Mouse (Mus musculus) forelimb bud, embryonic 11.5 days (tissue): ENCODE data around the gene Slc36a2.
A peak's percentile ranks its signal among the peaks of the same experiment; 100 is the strongest.

Experiments used
- DNase-seq: peaks from one replicate; pipeline ENCODE4 v3.0.0-alpha.2; 2012; ENCODE audit warnings: low read depth, low spot score

Slc36a2 gene

DNA sequence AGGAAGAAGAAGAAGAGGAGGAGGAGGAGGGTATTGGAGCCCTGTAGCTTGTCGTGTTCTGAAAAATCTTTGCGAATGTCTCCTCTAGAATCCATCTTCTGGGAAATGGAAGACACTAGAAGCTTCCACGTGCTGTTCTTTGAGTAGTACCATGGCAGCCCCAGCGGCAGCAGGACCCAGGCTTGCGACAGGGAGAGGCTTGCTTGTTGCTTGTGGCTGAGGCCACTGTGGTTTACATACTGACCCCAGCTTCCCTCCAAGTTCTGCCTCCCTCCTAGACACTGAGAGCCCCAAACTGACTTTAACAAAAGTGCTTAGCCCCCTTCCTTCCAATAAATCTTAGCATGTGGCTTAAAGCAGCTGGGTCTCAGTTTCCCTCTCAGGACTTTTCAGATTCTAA is 631 bp downstream of the Slc36a2 start:
- no peak for DNase-seq

DNA sequence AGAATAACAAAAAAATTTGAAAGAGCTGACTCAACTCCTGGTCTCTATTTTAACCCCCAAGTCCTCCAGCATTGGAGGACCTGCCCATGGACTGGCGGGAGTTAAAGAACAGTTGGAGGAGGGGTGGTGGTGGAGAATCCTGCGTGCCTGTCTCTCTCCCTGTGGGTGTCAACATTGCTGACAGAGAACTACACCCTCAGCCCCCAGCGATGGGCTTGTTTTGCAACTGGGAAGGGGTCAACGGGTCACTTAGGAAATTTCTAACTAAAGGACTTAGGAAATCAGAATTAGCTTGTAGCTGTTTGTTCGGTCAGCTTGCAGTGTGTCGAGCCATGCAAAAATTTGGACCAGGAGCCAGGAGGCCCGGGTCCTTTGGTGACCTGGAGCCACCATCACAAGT is 1.8 kb downstream of the Slc36a2 start:
- no peak for DNase-seq

DNA sequence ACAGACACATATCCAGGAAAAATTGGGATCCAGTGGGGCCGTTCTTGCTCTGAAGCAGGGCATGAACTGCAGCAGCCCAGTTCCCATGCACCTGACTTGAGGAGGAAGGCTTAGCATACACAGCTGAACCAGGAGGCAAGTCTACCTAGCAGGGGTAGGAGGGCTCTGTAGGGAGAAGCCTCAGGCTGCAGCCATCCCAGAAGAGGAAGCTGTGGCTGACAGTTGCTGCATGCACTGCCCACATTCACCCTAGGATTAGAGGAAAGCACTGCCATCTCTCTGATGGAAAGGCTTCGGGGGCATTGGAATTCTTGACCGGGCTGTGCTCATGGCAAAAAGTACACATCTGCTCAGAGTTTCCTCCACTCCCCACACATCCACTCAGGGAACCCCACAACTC is 5.0 kb downstream of the Slc36a2 start:
- no peak for DNase-seq

DNA sequence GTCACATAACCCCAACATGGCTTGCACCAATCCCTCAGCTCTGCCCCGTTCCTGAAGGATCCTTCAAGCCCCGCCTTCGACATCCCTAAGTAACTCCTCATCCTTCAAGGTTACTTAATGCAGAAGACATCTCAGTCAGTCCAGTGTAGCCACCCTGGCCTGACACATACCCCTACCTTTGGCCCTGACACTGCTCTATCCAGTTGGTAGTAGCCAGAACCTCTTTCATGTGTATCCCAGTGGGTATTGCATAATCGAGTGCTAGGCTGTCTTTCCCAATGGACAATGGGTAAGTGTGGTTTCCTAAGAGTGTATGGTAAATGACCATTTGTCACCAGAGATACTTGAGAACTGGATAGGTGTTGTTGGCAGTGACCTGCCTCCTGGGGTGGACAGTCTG is 6.0 kb downstream of the Slc36a2 start:
- no peak for DNase-seq

DNA sequence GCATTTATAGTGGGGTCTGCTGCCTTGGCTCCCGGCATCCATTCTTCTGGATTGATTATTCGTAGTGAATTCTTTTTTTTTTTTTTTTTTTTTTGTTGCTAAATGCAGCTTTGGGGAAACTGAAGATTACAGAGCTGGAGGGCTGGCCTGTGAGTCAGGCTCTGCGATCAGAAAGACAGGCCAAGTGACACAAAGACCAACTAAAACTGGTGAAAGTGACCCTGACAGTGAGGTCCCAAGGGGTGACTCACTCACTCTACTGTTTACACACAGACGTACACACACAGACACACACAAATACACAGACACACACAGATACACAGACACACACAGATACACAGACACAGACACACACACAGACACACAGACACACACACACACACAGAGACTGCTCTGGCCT is 14.4 kb downstream of the Slc36a2 start:
- no peak for DNase-seq

DNA sequence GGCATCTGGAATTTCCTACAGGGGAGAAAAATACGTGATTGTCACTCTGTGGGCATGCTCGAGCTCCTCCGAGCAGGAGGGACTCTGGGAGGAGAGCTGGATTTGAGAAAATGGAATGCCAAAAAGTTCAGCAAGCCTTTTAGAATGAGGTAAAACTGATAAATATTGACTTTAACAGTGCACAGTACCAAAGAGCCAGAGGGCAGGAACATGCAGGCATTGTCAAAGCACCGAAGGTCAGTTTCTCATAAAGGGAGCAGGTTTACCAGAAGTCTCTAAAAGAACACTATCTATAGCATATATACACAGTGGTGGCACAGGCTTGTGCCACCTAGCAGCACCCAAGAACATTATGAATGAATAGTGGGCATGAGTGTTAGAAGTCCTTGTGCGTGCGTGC is 16.0 kb downstream of the Slc36a2 start:
- no peak for DNase-seq

DNA sequence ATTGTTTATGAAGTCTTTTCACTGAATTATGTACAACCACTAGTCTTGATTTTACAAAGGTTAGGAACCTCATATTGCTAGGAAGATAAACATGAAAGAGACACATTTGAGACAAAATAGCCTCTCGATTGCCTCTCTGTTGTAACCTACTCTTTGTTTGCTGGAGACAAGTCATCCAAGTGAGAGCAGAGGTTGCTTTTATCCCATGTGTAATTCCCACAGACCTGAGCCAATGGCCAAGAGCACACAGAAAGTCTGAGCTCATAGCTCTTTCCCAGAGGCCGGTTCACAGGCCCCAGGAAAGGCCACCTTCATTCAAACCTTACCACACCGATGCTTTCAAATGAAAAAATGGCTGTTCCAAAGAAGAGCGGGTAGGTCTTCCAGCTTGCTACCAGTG is 16.4 kb downstream of the Slc36a2 start:
- no peak for DNase-seq

DNA sequence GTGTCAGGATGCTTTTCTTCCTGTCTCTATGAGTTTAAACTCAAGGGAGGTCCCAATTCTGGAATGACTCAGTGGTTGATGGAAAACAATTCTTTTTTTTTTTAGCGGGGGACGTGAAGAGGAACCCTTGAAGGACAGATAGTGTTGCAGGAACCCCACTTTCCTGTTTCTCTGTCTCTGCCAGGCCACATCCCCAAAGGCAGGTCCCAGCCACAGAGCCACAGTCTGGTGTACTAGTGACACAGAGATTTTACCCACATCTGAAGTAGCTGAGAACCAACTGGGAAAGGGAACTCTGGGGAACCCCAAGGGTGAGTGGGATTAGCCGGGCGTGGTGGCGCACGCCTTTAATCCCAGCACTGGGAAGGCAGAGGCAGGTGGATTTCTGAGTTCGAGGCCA is 19.1 kb downstream of the Slc36a2 start:
- no peak for DNase-seq

DNA sequence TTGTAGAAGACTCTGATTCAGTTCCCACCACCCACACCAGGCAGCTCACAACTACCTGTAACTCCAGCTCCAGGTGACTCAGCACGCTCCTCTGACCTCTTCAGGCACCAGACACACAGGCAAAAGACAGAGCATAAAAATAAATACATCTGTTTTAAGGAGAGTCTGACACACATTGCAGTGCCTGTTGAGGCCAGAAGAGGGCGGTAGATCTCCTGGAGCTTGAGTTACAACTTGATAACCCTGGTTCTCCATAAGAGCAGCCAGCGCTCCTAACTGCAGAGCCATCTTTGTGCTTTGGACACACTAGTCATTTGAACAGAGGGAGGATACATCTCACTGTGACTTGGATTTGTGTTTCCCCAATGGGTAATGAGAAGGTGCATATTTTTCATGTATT is 20.2 kb downstream of the Slc36a2 start:
- DNase-seq = peak; percentile 24

DNA sequence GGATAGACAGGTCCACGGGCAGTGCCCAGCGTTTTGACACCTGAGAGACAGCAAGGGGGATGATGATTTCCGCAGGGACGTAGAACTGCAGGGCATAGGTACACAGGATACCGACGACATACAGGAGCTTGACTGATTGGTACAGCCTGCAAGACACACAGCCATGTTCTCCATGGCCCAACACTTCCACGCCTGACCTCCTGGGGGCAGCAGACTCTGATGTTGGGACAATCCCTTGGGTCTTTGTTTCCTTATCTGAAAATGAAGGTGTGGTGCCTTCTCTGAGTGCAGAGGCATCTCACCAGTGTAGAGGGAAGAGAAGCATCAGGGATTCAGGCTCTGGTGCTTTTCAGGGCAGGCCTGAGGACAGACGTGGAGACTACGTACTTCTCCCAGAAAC is 22.2 kb downstream of the Slc36a2 start:
- DNase-seq = peak; percentile 17

DNA sequence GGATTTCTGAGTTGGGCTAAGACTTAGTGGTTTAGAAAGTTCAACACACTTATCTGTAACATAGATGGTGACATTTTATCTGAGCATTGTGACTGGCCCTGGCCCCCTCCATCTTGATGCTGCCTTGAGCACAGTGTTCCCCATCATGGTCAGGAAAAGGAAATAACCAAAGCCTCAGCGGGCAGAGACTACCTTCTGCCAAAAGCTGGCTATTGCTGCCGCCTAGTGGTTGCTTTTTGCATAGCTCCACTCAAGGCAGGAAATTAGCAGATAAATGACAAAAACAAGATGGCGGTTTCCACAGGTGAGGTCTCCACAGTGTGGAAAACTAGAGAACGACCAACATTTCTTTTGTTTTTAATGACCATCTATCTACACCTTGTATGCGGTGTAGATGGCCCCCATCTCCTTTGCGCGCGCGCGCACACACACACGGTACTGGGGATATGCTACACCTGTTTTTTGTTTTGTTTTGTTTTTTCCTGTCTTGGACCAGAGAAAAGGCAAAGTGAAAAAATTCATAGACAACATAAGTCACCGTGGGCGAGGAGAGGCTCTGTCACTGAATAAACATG is 26.0 kb downstream of the Slc36a2 start:
- DNase-seq = peak; percentile 73

DNA sequence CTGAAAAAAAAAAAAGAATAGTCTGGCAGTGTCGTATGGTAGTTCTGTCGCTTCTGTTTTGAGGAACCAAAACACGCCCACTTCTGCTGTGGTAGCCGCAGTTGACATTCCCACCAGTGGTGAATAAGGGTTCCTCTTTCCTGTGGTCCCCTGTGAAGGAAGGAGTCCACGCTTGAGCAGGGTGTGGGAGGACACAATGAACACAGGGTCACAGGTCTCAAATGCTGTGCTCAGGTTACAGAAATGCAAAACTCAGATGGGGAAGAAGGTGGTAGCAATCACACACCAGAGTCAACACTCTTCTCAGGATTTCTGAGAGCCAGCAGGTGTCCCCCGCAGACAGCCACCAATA is 29.8 kb downstream of the Slc36a2 start:
- DNase-seq = no peak

DNA sequence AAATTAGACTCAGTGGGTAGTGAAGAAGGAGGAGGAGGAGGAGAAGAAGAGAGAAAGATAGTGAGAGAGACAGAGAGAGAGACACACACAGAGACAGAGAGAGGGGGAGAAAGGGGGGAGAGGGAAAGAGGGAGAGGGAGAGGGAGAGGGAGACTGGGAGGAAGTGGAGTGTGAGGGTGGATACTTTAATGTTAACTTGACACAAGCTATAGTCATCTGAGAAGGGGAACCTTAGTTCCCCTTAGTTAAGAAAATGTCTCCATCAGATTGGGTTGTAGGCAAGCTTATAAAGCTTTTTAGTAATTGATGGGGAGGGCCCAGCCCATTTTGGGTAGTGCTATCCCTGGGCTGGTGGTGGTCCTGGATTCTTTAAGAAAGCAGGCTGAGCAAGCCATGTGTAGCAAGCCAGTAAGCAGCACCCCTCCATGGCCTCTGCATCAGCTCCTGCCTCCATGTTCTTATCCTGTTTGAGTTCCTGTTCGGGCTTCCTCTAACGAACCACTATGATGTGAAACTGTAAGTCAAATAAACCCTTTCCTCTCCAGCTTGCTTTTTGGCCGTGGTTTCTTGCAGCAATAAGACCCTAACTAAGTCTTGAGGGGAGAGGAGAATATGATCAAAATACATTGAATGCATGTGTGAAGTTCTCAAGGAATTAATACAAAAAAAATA is 30.3 kb downstream of the Slc36a2 start:
- no peak for DNase-seq

DNA sequence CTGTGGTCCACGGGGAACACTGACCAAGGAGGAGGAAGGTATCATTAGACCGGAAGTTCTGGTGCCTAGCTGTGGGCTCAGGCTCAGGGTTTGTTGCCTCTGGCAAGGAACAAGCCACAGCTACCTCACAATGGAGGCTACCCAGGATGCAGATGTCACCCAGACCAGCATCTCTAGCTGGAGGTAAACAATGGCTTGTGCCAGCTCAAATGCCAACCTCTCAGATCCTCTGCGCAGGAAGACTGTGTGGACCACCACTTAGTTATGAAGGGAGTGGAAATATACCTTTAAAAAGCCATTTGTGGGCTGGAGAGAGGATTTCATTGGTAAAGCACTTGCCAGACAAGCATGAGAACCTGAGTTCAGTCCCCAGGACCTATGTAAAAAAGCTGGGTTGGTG is 33.3 kb downstream of the Slc36a2 start, which contains the start of gene Slc36a3:
Gene Slc36a3, minus strand, starts transcription at position 101 of the 400 bp plus-strand sequence.
- DNase-seq = no peak

DNA sequence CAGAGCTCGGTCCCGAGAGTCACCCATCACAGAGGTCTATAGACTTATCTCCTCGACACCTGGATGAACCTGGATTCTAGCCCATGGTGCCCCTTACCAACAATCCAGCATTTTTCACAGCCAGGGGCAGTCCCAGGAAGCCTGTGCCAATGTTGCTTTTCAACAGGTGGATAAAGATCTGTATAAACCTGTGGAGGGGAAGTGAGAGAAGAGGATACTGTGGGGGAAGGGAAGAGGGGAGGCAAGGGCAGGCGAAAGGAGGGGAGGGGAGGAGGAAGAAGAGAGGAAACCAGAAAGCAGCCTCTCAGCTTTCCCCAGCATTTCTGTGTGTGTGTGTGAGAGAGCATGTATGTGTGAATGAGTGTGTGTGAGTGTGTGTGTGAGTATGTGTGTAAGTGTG is 36.4 kb downstream of the Slc36a2 start:
- no peak for DNase-seq

DNA sequence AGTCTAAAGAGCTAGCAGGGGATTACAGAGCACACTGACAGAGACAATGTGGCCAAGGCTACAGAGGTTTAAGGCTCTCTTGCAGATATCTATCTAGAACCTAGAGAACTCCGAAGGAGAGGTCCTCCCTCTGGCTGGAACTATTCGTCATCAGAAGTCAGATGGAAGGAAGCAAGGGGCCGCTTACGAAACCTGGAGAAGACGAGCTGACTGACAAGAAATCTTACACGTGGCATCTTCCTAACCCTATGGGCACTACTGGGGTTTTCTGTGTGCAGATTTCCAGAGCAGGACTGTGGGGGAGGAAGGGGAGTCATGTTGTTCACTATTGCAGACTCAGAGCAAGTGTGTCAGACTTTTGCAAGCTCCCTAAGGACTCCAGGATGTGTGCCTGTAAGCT is 37.5 kb downstream of the Slc36a2 start:
- no peak for DNase-seq

DNA sequence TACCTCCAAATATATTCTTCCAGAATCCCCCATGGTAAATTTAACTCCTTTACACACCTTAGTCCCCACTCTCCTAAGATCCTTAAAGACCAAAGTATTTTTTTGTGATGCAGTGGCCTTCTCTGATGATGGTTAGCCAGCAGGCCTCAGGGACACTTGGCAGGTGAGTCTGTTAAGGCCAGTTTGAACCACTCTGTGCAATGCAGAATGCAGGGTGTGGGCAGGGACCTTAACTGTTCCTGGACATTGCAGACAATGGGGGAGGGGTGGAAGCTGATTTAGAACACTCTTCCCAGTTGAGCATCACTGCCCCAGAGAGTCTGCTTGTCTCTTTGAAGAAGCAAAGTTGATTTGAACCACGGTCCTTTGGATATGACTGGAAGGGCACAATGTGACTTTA is 38.0 kb downstream of the Slc36a2 start:
- no peak for DNase-seq

DNA sequence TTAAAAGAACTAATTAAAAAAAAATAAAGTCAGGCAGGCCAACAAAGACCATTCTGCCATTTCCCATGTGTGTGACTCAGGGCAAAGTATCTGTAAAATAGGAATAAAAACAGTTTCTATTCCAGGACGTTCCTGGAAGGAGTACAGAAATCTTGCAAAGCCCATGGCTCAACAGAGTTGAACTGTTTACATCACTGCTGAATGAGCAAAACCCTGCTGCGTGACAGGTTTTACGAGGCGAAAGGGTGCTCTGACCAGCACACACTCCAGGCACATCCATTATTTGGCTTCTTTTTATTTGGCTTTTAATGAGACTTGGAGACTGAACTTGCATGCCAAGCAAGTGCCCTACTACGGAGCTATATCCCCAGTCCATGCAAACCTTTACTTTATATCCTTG is 40.9 kb downstream of the Slc36a2 start:
- DNase-seq = peak; percentile 8

DNA sequence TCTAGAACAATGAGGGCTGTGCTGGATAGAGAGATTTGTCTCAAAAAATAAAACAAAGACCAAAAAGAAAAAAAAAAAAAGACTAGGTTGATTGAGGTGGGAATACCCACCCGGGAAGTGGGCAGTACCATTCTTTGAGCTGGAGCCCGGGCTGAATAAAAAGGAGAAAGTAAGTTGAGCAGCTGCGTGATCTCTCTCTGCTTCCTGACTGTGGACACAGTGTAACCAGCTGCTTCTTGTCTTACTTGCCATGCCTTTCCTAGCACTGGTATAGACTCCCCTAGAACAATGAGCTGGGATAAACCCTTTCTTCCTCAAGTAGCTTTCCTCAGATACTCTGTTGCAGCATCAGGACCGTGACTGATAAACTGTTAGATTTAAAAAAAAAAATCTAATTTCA is 43.4 kb downstream of the Slc36a2 start:
- DNase-seq = no peak

DNA sequence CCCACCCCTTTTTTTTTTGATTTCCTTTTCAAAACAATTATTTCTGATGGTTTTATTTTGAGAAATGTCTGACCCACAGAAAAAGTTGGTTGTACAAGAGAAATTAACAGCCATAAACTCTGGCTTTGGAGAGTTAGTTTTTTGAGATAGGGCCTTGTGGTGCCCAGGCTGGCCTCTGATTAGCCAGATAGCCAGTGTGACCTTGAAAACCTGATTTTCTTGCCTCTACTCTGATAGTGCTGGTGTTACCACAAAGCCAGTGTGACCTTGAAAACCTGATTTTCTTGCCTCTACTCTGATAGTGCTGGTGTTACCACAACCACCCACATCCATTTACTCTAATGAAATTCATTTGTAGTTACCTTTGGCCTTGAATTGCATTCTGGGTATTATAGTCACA is 47.2 kb downstream of the Slc36a2 start:
- DNase-seq = no peak

DNA sequence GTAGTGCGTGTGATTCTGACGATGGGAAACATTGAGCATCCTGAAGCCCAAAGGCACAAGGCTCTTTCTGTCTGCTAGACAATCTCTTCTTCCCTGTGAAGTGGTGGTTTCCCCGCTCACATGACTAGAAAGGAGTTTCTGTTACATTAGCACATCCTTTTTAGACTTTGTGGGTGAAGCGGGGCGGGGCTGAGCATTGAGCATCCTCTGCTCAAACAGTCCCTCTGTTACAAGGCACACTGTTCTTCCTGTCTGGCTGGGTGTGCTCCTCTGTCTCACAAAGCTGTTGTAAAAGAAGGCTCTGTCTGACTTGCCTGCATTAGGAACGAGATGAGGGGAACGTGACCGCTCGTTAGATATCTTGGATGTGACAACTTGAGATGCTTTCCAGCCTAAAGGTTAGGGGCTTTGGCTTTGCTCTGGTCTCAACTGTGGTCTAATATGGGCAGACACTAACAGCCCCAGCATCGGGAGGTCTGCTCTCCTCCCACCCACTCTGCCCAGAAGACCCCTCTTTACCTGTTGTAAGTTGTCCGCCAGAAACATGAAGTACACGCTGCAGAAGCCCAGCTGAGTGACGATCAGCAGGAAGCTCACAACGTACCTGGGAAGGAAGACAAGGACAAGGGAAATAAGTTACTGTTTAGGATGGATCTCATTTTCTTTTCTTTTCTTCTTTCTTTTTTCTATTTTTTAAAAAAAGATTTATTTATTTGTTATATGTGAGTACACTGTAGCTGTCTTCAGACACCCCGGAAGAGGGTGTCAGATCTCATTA is 47.9 kb downstream of the Slc36a2 start:
- DNase-seq = no peak

DNA sequence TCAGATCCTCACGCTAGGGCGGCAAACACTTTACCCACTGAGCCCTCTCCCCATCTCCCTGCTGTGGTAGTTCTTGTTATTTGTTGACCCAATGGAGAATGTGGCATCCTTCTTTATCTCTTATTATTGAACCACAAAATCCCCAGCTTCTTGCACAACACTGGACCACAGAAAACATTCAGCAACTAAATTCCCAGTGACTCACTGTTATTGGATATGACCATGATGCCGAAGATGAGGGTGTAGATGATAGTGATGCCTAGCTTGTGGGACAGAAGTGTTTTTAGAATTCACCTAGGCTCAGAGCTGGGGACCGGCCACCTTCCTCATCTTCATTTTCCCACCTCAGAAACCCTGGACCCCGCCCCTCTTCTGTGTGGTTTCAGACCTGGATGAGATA is 50.0 kb downstream of the Slc36a2 start:
- no peak for DNase-seq

DNA sequence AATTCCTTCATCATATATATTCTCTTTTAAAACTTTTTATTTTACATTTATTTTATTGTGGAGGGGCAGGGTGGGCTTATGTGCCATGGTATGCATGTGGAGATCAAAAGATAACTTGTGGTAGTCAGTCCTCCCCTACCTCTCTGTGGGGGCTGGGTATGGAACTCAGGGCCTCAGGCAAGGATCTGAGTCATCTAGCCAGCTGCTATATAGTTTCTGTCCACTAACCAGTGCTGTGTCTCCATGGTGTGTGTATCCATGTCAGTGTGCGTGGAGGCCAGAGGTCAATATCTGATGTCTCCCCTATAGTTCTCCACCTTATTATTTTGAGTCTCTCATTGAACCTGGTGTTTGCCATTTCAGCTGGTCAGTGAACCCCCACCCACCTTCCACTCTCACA is 50.5 kb downstream of the Slc36a2 start:
- no peak for DNase-seq
